In the genomic region with DNA sequence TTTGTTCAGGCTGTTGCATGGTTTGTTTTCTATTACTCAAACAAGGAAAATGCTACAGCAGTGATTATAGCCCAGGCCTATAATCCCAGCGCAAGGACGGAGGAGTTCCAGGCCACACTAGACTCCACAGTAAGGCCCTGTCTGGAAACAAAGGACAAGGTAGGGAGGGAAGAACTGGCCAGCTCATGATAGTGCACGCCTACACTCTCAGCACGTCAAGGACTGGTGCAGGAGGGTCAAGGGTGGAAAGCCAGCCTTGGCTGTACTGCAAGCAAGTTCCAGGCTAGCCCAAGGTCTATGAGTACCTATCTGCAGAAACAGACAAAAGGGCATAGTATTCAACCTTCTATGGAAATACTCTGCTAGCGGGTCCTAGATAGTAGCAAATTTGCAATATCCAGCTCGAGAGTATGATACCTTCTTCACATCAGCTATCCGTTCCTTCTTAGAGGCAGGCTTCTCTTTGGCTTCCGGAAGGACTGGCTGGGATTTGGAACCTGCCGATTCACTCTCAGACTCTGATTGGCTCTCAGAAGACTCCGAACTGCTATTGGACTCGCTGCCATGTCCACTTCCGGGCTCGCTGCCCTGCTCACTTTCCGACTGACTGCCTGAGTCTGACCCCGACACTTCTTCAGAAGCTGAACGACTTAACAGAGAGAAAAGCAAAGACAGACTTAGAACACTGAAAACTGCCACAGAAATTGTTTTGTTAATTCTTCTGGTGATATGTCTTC, we compare ENCODE assay signal across 12 mouse cellular contexts. TPM values are rescaled to one million over a fixed set of nuclear protein-coding genes. Genes with fewer than 3 reads are reported as not detected.
DNase-seq lines count a peak whose midpoint lies in the region; ATAC-seq and TF ChIP-seq lines count a peak whose summit lies in the region.
"Had no signal": no experiment of that assay in that cellular context is flagged by ENCODE, and none has a peak within 500 bp of the region (broad histone marks: within the 10 kb centered on the region; RNA-seq: fewer than 3 reads in every experiment).

No protein-coding gene starts in this region.

- no peaks in the 10 kb centered on the region for H3K27me3 ChIP-seq in megakaryocyte, embryonic 14.5 days (replicated peaks)
- no peaks in the 10 kb centered on the region for H3K27me3 ChIP-seq in embryonic facial prominence, embryonic 13.5 days
- H3K27me3 ChIP-seq in neural tube, embryonic 15.5 days (replicated peaks), result no peaks in the 10 kb centered on the region
- H3K27me3 ChIP-seq in intestine, embryonic 15.5 days (replicated peaks), result no peaks in the 10 kb centered on the region
- H3K27me3 ChIP-seq: limb, embryonic 12.5 days had no signal

- H3K4me1 ChIP-seq in megakaryocyte, embryonic 14.5 days, result peaks cover 86% of the 10 kb centered on the region
- peaks cover 5% of the 10 kb centered on the region; the same call in 1 of the 2 replicates for H3K4me1 ChIP-seq in embryonic facial prominence, embryonic 13.5 days
- peaks cover 24% of the 10 kb centered on the region for H3K4me1 ChIP-seq in neural tube, embryonic 15.5 days
- H3K4me1 ChIP-seq in intestine, embryonic 15.5 days (replicated peaks), result 0 out of 2 replicates have a peak, but pooled peaks cover 8% of the 10 kb centered on the region

- no peak for ATAC-seq in megakaryocyte, adult 5-6 weeks (ENCODE audit: poor library complexity, severe bottlenecking)
- ATAC-seq in embryonic facial prominence, embryonic 13.5 days (ENCODE audit: insufficient number of reproducible peaks, insufficient read depth, low FRiP score, low TSS enrichment, low read depth), result no peak
- no peak for ATAC-seq in neural tube, embryonic 15.5 days (ENCODE audit: low FRiP score)
- ATAC-seq in intestine, embryonic 15.5 days, result no peak
- ATAC-seq: intestine, postnatal 0 days had no signal

- no peak overlapping the region for H3K9ac ChIP-seq in embryonic facial prominence, embryonic 13.5 days
- no peak overlapping the region for H3K9ac ChIP-seq in neural tube, embryonic 15.5 days (replicated peaks)
- H3K9ac ChIP-seq in intestine, embryonic 15.5 days, result no peak overlapping the region
- H3K9ac ChIP-seq: limb, embryonic 12.5 days had no signal

- H3K36me3 ChIP-seq in megakaryocyte, embryonic 14.5 days (replicated peaks; ENCODE audit: low read length), result peaks cover 89% of the 10 kb centered on the region
- peaks cover 62% of the 10 kb centered on the region for H3K36me3 ChIP-seq in embryonic facial prominence, embryonic 13.5 days
- peaks cover 26% of the 10 kb centered on the region for H3K36me3 ChIP-seq in neural tube, embryonic 15.5 days
- H3K36me3 ChIP-seq in intestine, embryonic 15.5 days, result peaks cover 30% of the 10 kb centered on the region

- no peak for TF ChIP-seq CTCF in gastrocnemius, adult 2 months (IDR thresholded peaks at IDR 0.05)

- peak; percentile 44 for DNase-seq in gastrocnemius, adult 2 months
- DNase-seq in gastrocnemius, adult 18-20 months (ENCODE audit: low spot score), result no peak
- DNase-seq: cerebellum, adult 8-10 months; kidney, postnatal 36 days; lung, postnatal 36 days had no signal

- H3K27ac ChIP-seq in gastrocnemius, adult 2 months, result peak overlapping the region; percentile 87
- peak overlapping the region; percentile 16; the same call in 1 of the 2 replicates for H3K27ac ChIP-seq in embryonic facial prominence, embryonic 13.5 days
- peak overlapping the region; percentile 29; the same call in 1 of the 2 replicates for H3K27ac ChIP-seq in neural tube, embryonic 15.5 days (replicated peaks)
- H3K27ac ChIP-seq in intestine, embryonic 15.5 days, result no peak overlapping the region
- H3K27ac ChIP-seq: limb, embryonic 12.5 days had no signal

- no peak overlapping the region for H3K4me3 ChIP-seq in gastrocnemius, adult 2 months
- H3K4me3 ChIP-seq in megakaryocyte, embryonic 14.5 days (replicated peaks), result peak overlapping the region; percentile 69
- H3K4me3 ChIP-seq in embryonic facial prominence, embryonic 13.5 days, result no peak overlapping the region
- no peak overlapping the region for H3K4me3 ChIP-seq in neural tube, embryonic 15.5 days (replicated peaks)
- H3K4me3 ChIP-seq in intestine, embryonic 15.5 days (replicated peaks), result no peak overlapping the region
- H3K4me3 ChIP-seq: limb, embryonic 12.5 days had no signal

- no peaks in the 10 kb centered on the region for H3K9me3 ChIP-seq in megakaryocyte, embryonic 14.5 days
- no peaks in the 10 kb centered on the region for H3K9me3 ChIP-seq in embryonic facial prominence, embryonic 13.5 days
- no peaks in the 10 kb centered on the region for H3K9me3 ChIP-seq in neural tube, embryonic 15.5 days (replicated peaks)
- no peaks in the 10 kb centered on the region for H3K9me3 ChIP-seq in intestine, embryonic 15.5 days
- H3K9me3 ChIP-seq: limb, embryonic 12.5 days had no signal

- WGBS in embryonic facial prominence, embryonic 13.5 days, result 92% methylated on average over 16 of the region's 16 CpGs
- WGBS in neural tube, embryonic 15.5 days, result 91% methylated on average over 16 of the region's 16 CpGs
- 91% methylated on average over 16 of the region's 16 CpGs for WGBS in intestine, embryonic 15.5 days

- H3K4me2 ChIP-seq in embryonic facial prominence, embryonic 13.5 days, result no peak overlapping the region
- no peak overlapping the region for H3K4me2 ChIP-seq in neural tube, embryonic 15.5 days
- no peak overlapping the region for H3K4me2 ChIP-seq in intestine, embryonic 15.5 days (replicated peaks)
- H3K4me2 ChIP-seq: limb, embryonic 12.5 days had no signal

- intact Hi-C loops in gastrocnemius, adult 2 months (cut with DNase I), result no loop called here

RNA-seq across cellular contexts. Expression of gene Chd2, which starts 22.4 kb away (rescaled TPM):
- total RNA-seq in gastrocnemius, adult 2 months (2021), result 10 to 100 TPM; 40.7 to 48.4 TPM
- total RNA-seq in gastrocnemius, adult 18-20 months (2021), result 10 to 100 TPM; 29.8 to 39.6 TPM
- 3.1 and 38.7 TPM in 2 replicates for polyA plus RNA-seq in megakaryocyte, embryonic 14.5 days (2012; ENCODE audit: insufficient read depth, low replicate concordance)
- 51.4 and 54.4 TPM in 2 replicates for total RNA-seq in megakaryocyte, adult 5-6 weeks (2015)
- total RNA-seq in megakaryocyte, adult 5-6 weeks (2017), result 88.6 and 119 TPM in 2 replicates
- 62.3 and 65.6 TPM in 2 replicates for polyA plus RNA-seq in embryonic facial prominence, embryonic 13.5 days (2015; fragmentation: Nextera tagmentation; extraction: Ambion mirVana)
- polyA plus RNA-seq in neural tube, embryonic 15.5 days (2015; fragmentation: Nextera tagmentation; extraction: Ambion mirVana), result 31.2 and 39.3 TPM in 2 replicates
- polyA plus RNA-seq in intestine, embryonic 15.5 days (2015; fragmentation: Nextera tagmentation; extraction: Ambion mirVana), result 39.3 and 46.0 TPM in 2 replicates
